Mouse (Mus musculus) E14TG2a.4 (cell line): ENCODE results near the gene Tmem63b.

Source experiments
- CTCF ChIP-seq: conservative IDR thresholded peaks from 2 replicates; pipeline ENCODE4 v1.5.1; 2014; ENCODE audit warnings: low read length
- NANOG ChIP-seq: IDR thresholded peaks from 2 replicates; pipeline ENCODE4 v1.6.1; 2014; ENCODE audit warnings: borderline replicate concordance, low read length, mixed read lengths
- POU5F1 ChIP-seq: IDR thresholded peaks from 2 replicates; pipeline ENCODE4 v1.6.1; 2014; ENCODE audit warnings: low read length, borderline replicate concordance

DNA sequence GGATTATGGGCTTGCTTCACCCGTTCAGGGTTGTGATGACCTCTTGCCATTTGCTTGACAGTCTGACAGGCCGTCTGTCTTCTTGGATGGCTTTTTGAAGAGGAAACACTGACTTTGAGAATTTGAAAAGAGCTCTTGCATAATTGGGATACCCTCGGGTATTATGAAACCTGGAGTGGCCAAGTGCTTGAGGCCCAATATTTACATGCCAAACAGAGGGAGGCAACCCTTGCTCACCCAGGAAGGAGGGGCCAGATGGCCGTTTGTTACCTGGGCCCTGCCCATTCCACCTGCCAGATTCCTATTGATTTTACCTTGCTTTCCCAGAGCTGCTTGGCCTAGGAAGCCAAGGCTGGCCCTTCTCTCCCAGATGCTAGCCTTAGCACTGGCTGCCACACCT is 15.5 kb upstream of the Tmem63b start:
- TF ChIP-seq CTCF (no peak), NANOG (no peak), POU5F1 (no peak)
